Mouse (Mus musculus) right cerebral cortex, adult 18-20 months (tissue): Measurements from ENCODE around the gene Gm26938.
A peak's percentile ranks its signal among the peaks of the same experiment; 100 is the strongest.

Source experiments
- DNase-seq: peaks from one replicate; pipeline ENCODE4 v3.0.0; 2022; ENCODE audit warnings: mixed read lengths

Gene Gm26938

DNA sequence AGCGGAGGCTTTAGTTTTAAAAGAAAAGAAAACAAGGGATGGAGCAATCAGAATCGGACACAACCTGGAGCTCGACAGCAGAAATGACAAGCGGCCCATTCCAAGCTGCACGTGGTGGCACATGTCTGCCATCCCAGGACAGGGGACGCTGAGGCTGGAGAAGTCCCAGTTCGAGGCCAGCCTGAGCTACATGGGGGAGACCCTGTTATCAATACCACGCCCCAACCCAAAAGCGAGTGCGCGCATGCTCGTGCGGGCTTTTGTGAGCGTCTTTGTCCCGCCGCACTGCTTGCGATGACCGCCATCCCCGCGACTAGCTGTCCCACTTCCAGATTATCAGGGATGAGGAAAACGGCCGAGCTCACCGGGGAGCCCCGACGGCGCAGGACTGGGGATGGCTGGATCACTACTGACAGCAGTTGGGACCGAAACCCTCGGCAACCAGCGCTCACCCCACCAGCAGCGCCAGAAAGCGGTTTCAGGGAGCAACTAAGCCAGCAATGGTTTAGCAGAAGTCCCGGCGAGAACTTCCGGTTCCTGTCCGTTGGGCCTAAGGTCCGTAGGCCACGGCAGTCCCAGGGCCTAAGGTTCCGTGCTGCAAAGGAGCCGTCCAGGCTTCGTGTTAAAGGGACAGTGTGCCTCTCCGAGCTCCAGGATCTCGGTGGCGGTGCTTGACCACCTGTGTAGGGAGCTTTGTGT is at the start of gene Gm26938, which contains the start of gene Psmg3:
Gene Gm26938, minus strand, starts transcription at position 51 of the 699 bp plus-strand sequence.
Gene Psmg3, minus strand, starts transcription at position 529 of the 699 bp plus-strand sequence.
- peak; percentile 85 for DNase-seq

DNA sequence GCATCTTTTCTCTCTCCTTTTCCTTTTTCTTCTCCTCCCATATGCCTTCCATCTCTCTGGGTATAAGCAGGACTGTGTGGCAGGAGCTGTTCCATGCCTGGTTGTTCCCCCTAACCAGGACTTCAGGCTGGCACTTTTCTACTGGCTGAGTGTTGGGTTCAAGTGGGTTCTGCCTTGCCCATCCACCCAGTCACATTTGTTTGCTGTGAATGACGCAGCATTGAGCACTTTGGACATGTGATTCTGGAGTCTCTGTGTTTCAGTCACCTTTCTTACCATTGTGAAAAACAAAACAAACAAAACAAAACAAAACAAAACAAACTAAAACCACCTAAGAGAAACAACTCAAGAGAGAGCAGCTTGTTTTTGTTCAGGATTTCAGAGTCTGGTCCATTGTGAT is 45.3 kb upstream of the Gm26938 start:
- DNase-seq, result no peak

DNA sequence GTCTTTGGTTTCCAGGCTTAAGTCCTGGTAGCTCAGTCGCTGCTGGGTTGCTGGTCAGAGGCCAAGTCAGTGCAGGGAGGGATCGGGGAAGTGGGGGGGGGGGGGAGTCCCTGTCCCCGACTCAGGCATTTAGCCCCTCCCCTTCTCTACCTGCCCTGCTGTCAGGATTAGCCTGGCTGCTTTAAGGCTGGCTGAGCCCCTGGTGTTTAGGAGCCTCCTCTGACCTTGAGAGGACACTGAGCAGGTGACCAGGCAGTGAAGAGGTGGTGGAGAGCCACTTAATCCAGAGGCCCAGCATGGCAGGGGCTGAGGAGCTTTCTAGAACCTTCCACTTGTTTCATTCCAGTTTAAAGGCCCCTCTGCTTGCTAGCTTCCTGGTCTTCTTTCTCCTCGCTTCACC is 44.7 kb upstream of the Gm26938 start:
- DNase-seq, result no peak

DNA sequence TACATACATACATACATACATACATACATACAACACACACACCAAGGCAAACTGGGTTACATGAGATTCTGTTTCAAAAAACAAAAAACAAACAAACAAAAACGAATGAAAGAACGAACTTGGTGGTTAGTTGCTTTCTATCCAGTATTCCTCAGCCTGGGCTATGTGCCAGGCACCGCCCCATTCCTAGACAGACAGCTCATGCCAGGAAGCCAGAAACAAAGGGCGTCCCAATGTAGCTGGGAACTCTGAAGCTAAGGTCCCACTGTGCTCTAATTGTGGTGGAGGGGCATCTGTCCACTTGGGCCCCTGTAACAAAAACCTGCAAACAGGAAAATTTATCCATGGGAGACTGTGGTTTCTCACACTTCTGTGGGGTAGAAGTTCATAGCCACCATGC is 36.6 kb upstream of the Gm26938 start:
- peak; percentile 24 for DNase-seq

DNA sequence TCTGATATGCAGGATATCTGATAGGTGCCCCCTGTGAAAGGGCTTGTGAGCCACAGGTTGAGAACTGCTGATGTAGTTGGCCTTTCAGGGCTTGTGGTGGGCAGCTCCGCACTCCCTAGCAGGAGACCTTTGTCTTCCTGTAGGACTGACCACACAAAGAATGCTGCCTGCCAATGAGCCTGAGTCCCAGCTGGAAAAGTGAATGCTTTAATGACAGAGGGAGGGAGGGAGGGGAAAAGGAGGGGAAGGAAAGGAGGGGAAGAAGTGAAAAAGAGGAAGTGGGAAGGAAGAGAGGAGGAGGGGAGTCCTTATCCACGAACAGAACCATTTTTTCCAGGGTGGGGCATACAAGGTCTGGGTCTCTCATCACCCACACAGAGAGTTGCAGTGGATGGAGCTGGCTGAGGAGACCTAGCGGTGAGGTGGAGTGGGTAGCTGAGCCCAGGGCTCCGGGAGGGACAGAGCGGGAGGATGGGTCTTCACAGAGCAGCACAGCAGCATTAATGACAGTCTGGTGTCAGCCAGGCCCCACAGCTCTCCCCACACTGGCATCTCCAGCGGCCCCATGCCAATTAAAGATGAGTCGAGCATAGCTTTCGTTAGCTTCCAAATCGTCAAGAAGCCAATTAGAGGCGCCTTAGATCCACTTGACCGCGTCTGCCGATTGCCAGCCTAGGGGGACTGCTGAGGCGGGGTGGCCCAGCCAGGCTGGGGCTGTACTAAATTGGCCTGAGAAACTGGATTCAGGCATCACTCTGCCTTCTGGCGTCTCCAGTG is 34.3 kb upstream of the Gm26938 start:
- no peak for DNase-seq

DNA sequence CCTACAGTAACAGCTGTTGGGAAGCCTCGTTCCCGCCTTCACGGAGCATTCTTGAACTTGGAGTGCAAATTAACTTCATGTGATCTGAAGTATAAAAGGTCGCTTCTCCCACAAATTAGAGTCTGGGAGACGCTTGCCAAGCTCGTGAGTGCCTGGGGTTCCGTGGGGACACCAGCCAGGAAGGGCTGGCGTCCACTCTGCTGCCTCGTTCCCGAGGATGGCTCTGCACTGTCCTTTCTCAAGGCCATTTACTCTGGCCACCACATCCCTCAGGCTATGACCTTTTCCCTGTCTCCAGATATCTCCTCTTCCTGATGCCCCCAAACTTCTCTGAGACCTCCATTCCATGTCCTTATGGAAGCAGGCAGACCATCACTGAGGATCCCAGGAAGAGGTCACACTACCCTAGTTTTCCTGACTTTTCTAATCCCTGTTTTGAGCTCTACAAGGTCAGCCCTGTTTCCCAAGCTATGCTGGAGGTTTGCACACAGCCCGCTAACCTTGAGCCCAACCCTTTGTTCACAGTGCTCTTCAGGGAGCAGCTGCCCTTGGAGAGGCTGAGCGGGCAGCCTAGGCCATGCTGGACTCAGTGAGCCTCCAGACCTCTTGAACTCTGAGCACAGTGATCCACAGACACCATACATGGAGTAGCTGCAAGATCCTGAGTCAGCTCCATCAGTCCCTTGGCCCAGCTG is 23.6 kb upstream of the Gm26938 start:
- no peak for DNase-seq

DNA sequence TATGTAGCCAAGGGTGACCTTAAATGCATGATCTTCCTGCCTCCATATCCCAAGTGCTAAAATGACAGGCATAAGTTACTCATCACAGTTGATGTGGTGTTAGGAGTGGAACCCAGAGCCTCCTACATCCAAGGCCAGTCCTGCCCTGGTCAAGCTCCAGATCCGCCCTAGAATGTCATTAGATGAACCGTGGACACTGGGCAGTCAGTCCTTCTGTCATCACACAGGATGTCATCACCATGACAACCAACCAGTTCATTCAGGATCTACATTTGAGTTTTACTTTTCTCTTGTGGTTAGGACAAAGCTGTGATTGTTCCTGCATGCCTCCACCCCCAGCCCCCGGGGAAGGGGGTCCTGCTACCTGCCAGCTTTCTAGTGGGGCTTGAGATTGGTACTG is 12.9 kb upstream of the Gm26938 start:
- no peak for DNase-seq

DNA sequence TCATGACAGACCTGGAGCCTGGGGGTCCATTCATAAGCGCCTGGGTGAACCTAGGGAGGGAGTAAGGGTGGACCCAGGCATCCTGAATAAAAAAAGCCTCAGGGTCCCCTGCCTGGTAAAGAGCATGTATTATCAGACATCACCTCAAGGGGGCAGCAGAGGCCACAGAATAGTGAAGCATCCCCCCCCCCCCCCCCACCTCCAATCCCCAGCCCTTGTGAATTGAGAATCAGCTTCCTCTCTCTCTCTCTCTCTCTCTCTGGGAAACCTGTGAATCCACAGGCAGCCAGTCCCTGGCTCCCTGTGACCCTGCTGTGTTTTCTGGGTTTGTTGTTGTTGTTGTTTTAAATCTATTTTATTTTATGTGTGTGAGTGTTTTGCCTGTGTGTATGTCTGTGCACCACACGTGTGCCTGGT is 12.3 kb upstream of the Gm26938 start:
- no peak for DNase-seq

DNA sequence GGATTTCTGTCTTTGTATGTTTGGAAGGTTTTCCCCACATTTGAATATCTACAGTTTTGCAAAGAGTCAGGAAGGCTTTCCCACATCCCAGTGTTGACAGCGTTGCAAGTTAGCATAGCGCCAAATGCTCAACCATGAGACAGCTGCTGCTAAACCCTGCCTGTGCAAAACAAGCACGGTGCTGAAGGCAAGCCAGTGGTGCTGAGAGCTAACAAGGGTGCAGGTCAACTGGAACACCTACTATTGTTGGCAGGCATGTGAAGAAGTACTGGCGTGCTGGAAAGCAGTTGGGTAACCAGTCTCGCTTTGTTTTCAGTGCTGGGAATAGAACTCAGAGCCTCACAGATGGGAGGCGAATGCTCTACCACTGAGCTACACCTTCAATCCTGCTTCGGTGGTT is 9.5 kb upstream of the Gm26938 start:
- no peak for DNase-seq

DNA sequence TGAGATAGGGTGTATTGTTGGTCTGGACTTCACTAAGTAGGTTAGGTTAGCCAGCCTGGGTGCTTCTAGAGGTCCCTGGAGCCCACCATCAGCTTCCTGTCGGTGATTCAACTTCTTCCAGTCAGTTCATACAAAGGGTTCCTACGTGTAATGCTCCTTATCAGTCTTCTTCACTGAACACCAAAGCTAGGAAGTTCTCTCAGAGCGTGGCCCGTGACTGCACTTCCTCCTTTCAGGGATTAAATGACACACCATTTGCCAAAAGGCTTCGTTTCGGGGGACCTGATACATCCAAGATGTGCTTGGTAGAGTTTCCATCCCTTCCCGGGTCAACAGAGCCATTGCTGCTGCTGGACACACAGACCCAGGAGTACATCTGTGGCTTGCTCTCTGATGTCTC is 5.9 kb upstream of the Gm26938 start:
- no peak for DNase-seq

DNA sequence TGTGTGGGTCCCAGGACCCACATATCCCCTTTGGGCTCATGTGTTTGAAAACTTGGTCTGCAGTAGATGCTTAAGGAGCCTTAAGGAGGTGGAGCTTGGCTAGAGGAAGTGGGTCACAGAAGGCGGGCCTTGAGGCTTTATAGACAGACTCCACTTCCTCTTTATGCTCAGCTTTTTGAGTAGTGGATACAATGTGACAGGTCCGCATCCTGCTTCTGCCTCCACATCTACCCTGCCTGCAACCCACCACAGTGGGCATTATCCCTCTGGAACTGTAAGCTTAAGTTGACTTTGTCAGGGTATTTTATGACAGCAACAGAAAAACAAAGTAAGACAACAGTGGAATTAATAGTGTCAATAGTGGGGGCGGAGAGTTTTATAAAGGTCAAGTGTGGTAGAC is 4.5 kb upstream of the Gm26938 start:
- DNase-seq, result no peak

DNA sequence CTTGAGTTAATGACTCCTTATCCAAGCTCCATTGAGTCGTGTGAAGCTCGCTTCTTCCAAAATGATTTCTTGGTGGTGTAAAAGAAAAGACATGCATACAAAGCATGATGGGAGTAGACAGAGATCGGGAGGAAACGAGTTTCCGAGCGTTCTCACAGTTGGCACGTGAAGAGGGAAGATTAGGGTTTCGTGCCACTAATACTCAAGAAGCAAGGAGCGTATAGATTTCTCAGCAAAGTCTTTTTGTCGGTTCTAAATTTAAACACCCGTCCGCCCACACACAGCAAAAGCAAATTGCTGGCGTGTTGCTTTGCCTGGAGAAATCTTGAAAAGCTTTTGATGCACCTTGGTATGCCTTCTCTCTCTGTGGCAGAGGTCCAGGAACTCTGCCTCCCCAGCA is 3.2 kb upstream of the Gm26938 start:
- DNase-seq, result peak; percentile 57

DNA sequence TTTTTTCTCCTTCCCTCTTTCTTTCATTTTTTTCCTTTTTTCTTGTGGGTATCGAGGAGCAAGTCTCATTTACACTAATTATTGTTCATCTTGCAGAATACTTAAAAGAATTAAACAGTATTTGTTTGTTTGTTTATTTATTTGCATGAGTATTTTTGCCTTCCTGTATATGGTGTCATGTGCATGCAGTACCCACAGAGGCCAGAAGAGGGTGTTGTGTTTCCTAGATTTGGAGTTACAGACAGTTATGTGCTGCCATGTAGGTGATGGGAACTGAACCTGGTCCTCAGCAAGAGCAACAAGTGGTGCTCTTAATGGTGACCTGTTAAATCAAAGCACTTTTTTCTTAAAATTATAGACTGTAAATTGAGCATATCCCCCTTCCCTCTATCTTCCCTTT is 1.4 kb upstream of the Gm26938 start:
- no peak for DNase-seq

DNA sequence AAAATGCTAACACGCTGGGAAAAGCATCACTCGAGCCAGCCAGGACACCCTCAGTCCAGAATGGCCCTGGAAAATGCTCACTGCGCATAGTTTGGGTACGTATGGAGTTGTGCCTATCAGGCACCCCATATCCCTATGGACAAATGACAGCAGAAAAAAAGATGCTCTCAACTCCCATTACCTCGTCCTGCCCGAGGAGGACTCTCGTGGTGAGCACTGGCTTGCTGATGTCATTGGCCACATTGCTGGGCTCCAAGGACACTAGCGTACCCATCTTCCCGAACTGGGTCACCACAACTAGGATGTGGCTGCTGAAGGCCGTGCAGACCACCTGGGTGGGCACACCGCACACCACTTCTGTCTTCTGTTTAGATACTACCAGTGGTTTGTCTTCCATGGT is 260 bp downstream of the Gm26938 start:
- DNase-seq, result no peak

DNA sequence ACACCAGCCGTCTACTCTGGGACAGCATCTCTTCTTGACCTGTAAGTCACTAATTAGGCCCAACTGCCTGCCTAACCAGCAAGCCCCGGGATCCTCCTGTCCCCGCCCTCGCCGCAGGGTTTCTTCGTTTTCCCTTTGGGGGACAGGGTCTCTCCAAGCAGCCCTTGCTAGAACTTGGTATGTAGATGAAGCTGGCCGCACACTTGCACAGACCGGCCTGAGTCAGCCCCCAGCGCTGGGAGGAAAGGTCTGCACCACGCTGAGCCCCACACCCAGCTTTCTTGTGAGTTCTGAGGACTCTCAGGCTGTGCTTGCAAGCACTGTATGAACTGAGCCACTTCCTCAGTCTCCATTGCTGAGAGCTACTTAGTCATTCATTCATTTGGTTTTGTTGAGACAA is 1.7 kb downstream of the Gm26938 start:
- no peak for DNase-seq

DNA sequence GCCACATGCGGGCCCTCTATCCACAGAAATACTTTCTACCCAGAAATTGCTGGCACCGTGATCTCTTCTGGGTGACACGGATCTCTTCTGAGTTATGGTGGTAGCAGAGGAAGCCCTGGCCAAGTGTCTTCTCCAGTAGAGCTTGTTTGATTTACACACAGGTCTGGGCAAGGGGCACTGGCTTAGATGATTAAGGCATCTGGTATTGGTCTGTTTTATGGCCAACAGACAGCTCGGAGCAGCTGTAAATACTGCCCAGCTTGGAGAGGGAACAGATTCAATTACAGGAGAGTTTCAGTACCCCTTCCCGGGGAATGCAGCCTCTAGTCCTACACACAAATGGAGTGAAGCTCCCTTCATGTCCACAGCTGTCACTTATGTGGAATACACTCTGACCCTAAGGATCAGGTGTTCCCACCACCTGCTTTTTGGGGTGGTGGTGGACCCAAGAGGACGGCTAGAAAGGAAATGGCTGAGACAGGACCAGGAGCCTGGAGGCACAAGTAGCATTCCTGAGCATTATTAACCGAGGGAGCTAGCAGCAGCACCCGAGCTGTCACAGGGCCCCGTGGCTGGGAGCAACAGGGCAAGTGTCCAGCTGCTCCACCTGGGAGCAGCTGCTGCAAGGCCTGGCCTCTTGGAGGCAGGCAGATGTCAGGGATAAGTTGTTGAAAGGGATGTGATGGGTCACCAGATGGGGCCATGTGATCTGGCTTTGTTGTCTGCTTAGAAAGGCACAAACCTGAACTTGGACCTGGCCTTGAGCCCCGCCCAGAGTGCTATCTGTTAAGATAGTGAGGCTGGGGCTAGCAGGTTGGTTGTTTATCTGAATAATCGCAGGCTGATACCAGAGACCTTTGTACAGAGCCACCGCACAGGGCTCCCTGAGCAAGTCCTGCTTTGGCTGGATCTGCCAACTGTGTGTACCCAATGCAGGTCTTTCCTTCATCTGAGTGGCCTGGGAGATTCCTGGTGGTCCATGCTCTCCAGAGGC is 4.4 kb downstream of the Gm26938 start:
- DNase-seq, result no peak

DNA sequence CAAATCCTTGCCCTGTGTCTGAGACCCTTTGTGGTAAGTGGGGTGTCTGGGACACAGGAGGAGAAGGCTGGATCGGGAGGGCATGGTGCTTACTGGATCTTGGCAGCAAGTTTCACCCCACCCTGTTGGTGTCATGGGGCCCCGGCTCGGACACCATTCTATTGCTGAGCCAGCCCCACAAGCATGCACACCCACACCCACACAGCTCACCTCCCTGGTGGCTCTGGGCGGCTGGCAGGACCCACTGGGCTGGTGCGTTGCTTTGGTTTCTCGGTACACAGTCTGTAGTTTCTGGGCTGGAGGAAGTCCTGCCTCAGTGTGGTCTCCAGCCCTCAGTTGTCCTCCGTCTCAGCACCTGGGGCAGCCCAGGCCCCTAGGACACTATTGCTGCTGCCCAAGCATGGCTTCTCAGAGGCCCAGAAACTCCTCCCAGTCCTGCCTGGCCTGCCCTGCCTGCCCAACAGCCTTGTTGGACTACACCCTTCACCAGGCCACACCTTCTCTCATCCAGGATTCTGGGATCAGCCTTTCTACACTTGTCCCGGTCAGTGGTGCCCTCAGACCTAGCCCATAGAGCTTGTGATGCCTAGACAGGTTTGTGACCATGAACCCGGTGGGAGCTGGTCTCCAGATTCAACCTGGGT is 6.5 kb downstream of the Gm26938 start, which contains the start of gene Tmem184a:
Gene Tmem184a, minus strand, starts transcription at position 380 of the 644 bp plus-strand sequence.
- DNase-seq, result no peak

DNA sequence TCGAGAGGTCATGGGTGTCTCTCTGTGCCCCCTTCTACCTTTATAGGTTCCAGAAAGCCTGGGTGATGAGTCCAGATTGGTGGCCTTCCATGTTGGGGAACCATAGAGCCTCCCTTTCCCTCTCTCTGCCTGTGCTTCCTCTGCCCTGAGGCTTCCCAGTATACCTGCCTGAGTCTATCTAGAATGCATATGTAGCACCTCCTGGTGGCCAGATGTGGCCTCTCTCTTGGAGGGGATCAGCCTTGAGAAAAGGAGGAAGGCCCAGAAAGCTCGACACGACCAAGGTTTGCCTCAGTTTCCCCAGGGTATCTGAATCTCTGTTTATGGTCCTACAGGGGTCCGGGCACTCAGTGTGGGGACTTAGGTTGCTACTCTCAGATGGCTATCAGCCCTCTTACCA is 7.4 kb downstream of the Gm26938 start:
- DNase-seq, result no peak

DNA sequence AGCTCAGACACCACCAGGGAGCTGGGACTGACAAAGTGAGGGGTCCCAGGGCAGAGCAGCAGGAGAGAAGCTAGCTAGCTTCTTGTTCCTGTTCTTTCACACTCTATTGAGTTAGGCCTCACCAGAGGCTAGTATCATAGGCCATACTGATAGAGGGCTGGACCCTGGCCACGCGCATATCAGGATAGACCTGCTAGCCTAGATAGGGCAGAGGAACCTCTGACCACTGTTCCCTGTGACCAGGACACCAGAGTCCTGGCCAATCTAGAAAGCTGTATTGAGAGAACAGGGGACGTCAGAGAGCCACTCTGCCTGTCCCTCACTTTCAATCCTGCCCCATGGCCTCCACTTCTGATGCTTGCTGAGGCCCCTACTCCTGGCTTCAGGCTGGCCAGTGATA is 8.2 kb downstream of the Gm26938 start:
- no peak for DNase-seq

DNA sequence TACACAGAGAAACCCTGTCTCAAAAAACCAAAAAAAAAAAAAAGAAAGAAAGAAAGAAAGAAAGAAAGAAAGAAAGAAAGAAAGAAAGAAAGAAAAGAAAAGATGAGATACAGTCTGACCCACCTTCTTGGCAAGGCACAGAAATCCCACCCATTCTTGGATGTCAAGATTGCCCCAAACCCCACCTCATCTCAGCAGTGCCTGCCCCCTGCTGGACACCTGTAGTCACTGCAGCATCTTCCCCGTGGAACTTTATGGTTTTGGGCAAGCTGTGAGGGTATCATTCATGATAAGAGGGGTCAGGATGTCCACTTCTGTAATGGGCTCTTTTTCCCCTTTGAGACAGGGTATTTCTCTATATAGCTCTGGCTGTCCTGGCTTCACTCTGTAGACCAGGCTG is 8.9 kb downstream of the Gm26938 start:
- no peak for DNase-seq

DNA sequence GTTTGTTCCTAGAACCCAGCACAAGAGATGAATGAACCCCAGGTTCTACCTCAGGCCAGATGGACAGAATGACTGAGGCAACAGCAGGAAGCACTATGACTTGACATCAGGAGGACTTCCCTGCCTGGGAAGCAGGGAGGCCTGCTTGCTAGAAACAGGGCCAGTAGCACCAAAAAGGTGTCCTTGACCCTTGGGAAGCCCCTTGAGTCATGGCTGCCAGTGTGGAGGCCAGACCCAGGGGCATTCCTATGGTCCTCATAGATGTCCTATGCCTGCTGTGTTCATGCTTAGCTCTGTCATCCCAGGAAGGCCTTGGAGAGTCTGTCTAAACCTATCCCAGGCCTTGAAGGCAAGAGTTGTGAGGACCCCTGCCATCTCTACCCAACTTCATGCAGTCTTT is 9.8 kb downstream of the Gm26938 start:
- no peak for DNase-seq

DNA sequence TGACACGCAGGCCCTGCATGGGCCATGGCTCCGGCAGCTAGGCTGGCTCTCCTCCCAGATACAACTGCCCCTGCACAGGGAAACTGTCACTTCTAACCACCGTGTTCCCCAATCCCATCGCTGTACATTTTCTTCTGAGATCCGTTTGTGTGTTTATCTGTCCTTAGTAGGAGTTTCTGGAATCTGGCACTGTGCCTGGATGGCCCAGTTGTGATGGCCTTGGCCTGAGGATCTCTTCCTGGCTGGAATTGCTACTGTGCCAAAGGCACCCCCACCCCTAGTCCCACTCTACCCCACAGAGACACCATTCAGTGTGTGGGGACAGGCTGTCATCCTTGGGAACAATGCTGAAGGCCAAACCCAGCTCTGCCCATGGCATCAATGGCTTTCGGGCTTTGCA is 10.2 kb downstream of the Gm26938 start:
- DNase-seq, result no peak
